Mouse (Mus musculus) megakaryocyte-erythroid progenitor cell, adult 5 weeks (primary cell): Measurements from ENCODE around the gene Adamts13. TPM values are rescaled to one million over a fixed set of nuclear protein-coding genes. Genes with fewer than 3 reads are reported as not detected.

Source experiments
- polyA plus RNA-seq: library from polyadenylated mRNA; stranded (reverse); fragments of >175 nt; gene quantifications from 2 replicates; pipeline ENCODE4 v1.2.3, GENCODE M21; 2012

The Adamts13 gene
- polyA plus RNA-seq: 0.12 and 0.45 TPM in 2 replicates

DNA sequence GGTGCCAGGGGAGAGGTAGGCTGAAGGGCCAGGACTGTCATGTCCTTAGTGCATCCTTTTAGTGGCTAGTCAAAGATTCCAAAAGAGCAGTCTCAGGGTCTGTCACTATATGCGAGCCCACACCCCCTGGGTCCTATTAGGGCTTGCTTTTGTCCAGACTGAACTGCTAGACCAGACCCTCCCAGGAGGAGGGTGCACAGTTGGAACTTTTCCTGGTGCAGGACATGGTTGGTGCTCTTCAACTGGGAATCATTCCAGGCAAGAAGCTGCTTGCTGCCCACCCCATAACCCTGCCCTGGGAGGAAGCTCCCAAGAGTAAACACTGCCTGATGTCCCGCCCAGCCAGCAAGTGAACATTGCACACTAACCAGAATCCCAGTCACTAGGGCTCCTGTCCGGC, at the start of gene Adamts13:
TSS of gene Adamts13 (plus strand) at position 301 of the 400 bp plus-strand sequence.

DNA sequence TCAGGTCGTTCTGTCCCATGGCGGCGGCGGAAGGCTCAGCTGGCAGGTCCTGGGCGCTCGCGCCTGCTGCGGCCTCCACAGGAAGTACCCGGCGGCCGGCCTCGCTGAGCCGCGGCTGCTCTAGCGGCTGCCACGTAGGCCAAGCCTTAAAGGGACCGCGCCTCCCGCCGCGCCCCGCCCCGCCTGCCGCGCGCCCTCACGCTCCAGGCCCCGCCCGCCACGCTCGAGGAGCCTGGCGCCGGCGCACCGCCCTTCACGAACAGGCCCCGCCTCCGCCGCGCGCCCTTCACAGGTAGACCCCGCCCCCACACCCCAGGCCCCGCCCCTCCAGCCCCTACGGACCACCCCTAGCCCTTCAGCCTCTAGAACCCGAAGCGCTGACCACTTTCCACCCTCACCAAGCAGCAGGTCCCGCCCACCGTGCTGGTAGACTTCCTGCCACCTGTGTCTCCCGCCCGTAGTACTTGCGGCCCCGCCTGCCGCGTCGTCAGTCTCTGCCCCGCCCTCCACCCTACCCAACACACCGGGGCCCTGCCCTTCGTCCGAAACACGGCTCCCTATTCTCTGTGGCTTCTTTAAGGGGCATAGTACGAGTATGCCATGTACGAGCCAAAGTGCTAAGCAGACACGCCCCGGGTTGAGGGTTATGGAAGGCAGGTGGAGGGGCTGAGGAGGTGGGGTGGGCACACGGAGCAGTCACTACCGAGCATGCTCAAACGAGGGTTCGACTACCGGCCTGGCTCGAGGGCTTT, 39.7 kb upstream of the Adamts13 start, which contains the start of the genes Surf4 and Stkld1:
TSS of gene Surf4 (minus strand) at position 625 of the 752 bp plus-strand sequence.
TSS of gene Stkld1 (plus strand) at position 744 of the 752 bp plus-strand sequence.

DNA sequence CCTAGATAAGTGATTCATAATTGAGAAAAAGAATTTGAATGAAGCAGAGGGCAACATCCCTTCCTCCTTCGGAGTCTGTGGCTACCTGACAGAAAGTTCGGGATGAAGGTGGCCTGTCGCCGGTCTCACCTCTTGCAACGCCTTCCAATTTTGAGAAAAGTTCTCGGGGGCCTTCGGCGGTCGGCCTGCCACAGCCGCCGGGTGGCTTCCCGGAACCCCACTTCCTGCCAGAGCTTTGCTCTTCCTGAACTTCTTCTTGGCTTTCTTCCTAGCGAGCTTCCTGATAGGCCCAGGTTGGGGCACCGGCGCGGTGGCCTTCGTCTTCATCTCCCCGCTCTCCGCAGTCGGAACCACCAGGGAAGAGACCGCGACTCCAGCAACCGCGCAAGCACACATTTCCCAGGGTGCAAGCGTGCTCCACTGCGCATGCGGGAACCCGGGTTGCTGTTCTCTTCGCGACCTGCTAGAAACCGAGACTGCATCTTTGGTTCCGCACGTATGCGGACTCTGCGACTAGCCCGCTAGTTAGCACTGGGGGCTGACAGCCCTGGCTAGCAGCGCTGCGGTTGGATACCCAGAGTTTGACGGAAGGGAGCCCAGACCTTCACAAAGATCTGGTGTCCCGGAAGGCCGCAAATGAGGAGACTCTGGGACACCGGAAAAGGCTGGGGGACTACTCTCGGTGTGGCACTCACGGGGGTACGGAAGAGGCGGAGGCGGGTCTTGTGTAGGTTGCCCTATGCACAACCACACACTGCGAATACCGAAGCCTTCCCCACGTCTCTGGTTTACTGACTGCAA, 9.1 kb upstream of the Adamts13 start, which contains the start of gene Rexo4:
TSS of gene Rexo4 (minus strand) at position 464 of the 801 bp plus-strand sequence.

DNA sequence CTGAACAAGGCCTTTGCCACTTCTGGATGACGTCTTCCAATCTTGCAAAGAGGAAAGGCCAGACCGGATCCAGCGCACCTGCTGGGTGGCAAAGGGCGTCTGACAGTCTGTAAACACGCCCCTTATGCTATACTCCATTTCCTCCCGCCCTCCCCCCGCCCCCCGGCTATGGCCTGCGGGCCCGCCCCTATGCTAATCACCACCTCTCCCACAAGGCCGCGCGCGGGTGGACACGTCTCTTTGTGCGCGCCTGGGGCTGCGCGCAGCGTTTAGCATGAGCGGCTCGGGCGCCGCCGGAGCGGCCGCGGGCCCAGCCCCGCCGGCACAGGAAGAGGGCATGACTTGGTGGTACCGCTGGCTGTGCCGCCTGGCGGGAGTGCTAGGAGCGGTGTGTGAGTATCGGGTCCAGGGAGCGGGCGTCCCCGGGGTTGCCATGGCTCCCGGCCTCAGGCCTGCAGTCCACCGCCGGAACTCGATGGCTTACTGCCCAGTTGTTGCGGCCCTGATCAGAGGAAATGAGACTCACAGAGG, 36.6 kb downstream of the Adamts13 start, which contains the start of gene Cacfd1:
TSS of gene Cacfd1 (plus strand) at position 213 of the 531 bp plus-strand sequence.

DNA sequence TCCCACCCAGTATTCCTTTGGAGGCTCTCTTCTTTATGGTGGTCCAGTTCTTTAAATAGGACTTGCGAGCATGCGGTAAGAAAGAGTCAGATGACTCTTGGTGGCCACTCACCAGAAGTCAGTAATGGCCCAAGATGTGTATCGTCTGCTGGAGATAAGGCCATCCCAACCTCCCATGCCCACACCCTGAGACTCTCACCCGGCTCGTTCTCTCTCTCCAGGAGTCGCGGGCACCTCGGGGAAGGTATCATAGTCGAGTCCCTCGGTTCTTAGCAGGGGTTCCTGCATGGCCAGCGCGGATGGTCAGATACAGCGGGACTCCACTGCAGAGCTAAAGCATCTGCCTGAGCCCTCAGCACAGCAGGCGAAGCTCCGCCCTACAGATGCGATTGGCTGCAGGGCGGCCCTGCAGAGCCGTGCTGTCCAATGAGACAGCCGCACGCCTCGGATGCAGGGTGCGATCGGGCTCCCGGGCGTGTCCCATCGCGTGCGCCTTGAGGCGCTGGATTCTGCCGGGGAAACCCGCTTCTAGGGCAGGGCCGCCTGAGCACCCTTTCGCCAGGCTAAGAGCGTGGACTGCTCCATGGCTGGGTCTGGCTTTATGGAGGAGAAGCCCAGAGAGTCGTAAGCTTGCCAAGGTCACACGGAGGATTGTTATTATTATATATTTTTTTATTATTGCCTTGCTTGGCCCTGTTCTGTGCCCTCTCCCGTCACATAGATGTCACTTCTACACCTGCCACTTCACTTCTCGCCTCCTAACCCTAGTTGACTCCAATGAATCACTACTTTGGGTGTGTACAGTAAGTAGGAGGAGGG, 54.6 kb downstream of the Adamts13 start, which contains the start of gene Slc2a6:
TSS of gene Slc2a6 (minus strand) at position 381 of the 819 bp plus-strand sequence.

Other genes starting within 250 kb of the Adamts13 start
- not detected in 2 replicates for gene Abo, start 108.4 kb upstream of the Adamts13 start, polyA plus RNA-seq
- 30.5 and 44.3 TPM in 2 replicates for gene Surf6, start 70.5 kb upstream of the Adamts13 start, polyA plus RNA-seq
- gene Med22, start 62.7 kb upstream of the Adamts13 start, polyA plus RNA-seq: 75.8 and 91.1 TPM in 2 replicates
- gene Rpl7a, start 62.7 kb upstream of the Adamts13 start, polyA plus RNA-seq: 5,818 and 6,070 TPM in 2 replicates
- 6.4 and 9.5 TPM in 2 replicates for gene Surf2, start 57.0 kb upstream of the Adamts13 start, polyA plus RNA-seq
- 26.2 and 27.9 TPM in 2 replicates for gene Surf1, start 56.9 kb upstream of the Adamts13 start, polyA plus RNA-seq
- 149 and 184 TPM in 2 replicates for gene Surf4, start 39.5 kb upstream of the Adamts13 start, polyA plus RNA-seq
- gene Stkld1, start 39.4 kb upstream of the Adamts13 start, polyA plus RNA-seq: 0.22 and 0.30 TPM in 2 replicates
- 132 and 133 TPM in 2 replicates for gene Rexo4, start 9.0 kb upstream of the Adamts13 start, polyA plus RNA-seq
- 11.0 and 11.4 TPM in 2 replicates for gene Cacfd1, start 36.5 kb downstream of the Adamts13 start, polyA plus RNA-seq
- gene Slc2a6, start 54.6 kb downstream of the Adamts13 start, polyA plus RNA-seq: 10.4 and 13.4 TPM in 2 replicates
- gene Mymk, start 98.8 kb downstream of the Adamts13 start, polyA plus RNA-seq: not detected in 2 replicates
- not detected in 2 replicates for gene Adamtsl2, start 106.0 kb downstream of the Adamts13 start, polyA plus RNA-seq
- gene Fam163b, start 169.1 kb downstream of the Adamts13 start, polyA plus RNA-seq: not detected in 2 replicates
- gene Dbh, start 191.8 kb downstream of the Adamts13 start, polyA plus RNA-seq: not detected in 2 replicates